Mouse (Mus musculus) spleen, adult 2 months (tissue): ENCODE data around the gene H2al2b. TPM values are rescaled to one million over a fixed set of nuclear protein-coding genes. Genes with fewer than 3 reads are reported as not detected.
"Not testable (repeated sequence)": the region's sequence is repeated elsewhere in the genome, so short reads cannot be mapped to it uniquely, and the experiment has no call there.

Experiments used
- DNase-seq, 2 experiments: peaks; one replicate each; pipeline versions ENCODE4 v3.0.0 to v3.0.0-alpha.2; 2012 to 2021; ENCODE audit warnings: low spot score in 2 of 2, low read depth in 1 of 2
- H3K27ac ChIP-seq: fragments of 200-500 bp; 2 replicates; pipeline ENCODE4 v1.5.1; 2012; ENCODE audit warnings: low read length, inconsistent platforms; ENCODE audit not compliant: insufficient read depth
- H3K27me3 ChIP-seq: fragments of 200-500 bp; 2 replicates; pipeline ENCODE4 v1.6.1; 2012; ENCODE audit warnings: mild to moderate bottlenecking, moderate library complexity, low read length, inconsistent platforms; ENCODE audit not compliant: control insufficient read depth, insufficient read depth
- H3K36me3 ChIP-seq: fragments of 200-500 bp; 2 replicates; pipeline ENCODE4 v1.6.1; 2012; ENCODE audit warnings: mild to moderate bottlenecking, low read length, inconsistent platforms; ENCODE audit not compliant: control insufficient read depth, insufficient read depth
- H3K4me1 ChIP-seq: fragments of 200-500 bp; 2 replicates; pipeline ENCODE4 v1.6.1; 2011; ENCODE audit warnings: inconsistent platforms; ENCODE audit not compliant: control insufficient read depth, insufficient read depth, insufficient read length
- H3K4me3 ChIP-seq: fragments of 200-500 bp; 2 replicates; pipeline ENCODE4 v1.5.1; 2011; ENCODE audit warnings: mild to moderate bottlenecking, inconsistent platforms; ENCODE audit not compliant: insufficient read depth, insufficient read length; ENCODE audit errors: extremely low read depth
- WGBS: fragments of 180-500 bp; shearing (Covaris S2); methylation state at CpG from one replicate; pipeline ENCODE4 v1.1.7; 2018; 5-methylcytosine and 5-hydroxymethylcytosine counted together
- polyA plus RNA-seq: library from polyadenylated mRNA; depleted of rRNA; stranded (reverse); fragments of >200 nt; gene quantifications from 2 replicates; pipeline ENCODE4 v1.2.3, GENCODE M21; 2012; rRNA removed

The H2al2b gene
- polyA plus RNA-seq: not detected in 2 replicates

GRCm38 (mm10) chrY:2720574-2720973, at the start of gene H2al2b:
TSS of gene H2al2b (minus strand) at chrY:2720674.
- not testable (repeated sequence) for H3K27ac ChIP-seq, H3K4me3 ChIP-seq, H3K4me1 ChIP-seq, H3K36me3 ChIP-seq, H3K27me3 ChIP-seq, DNase-seq
- no CpG with 5 or more reads among the region's 4 CpGs for WGBS

Other genes with a start within 250 kb of the H2al2b start
- not detected in 2 replicates for gene H2al2c, start 121.6 kb downstream of the H2al2b start, polyA plus RNA-seq
- not detected in 2 replicates for gene Sry, start 57.0 kb downstream of the H2al2b start, polyA plus RNA-seq
- gene Gm4064, start 75.5 kb upstream of the H2al2b start, polyA plus RNA-seq: not detected in 2 replicates
- gene Rbmy, start 110.0 kb upstream of the H2al2b start, polyA plus RNA-seq: not detected in 2 replicates
- gene Gm10256, start 110.0 kb upstream of the H2al2b start, polyA plus RNA-seq: not detected in 2 replicates
- not detected in 2 replicates for gene Gm10352, start 180.3 kb upstream of the H2al2b start, polyA plus RNA-seq
- gene Gm29289, start 211.9 kb upstream of the H2al2b start, polyA plus RNA-seq: not detected in 2 replicates